Mouse (Mus musculus): Measurements from ENCODE around the gene Olfr1502.
"Not testable (repeated sequence)": the region's sequence is repeated elsewhere in the genome, so short reads cannot be mapped to it uniquely, and the experiment has no call there.

The Olfr1502 gene

DNA sequence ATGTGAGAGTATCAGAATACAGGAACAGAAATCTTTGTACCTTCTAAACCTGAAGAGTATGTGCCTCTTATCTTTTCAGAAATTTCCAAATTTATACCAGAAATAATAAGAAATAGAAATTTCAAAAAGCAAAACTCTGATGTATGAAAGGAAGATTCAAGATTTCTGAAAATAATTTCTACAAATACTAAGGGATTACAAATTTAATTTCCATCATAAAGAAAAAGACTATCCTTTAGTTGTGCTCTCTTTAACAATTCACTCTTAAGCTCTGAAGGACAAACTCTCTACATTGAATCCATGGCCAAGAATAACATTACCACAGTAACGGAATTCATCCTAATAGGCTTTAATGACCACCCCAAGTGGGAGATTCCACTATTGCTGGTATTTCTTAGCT lies at the start of gene Olfr1502:
TSS of gene Olfr1502 (plus strand) at position 301 of the 400 bp plus-strand sequence.
- DNase-seq (ENCODE audit: low spot score in 2 of 2) = no peak

DNA sequence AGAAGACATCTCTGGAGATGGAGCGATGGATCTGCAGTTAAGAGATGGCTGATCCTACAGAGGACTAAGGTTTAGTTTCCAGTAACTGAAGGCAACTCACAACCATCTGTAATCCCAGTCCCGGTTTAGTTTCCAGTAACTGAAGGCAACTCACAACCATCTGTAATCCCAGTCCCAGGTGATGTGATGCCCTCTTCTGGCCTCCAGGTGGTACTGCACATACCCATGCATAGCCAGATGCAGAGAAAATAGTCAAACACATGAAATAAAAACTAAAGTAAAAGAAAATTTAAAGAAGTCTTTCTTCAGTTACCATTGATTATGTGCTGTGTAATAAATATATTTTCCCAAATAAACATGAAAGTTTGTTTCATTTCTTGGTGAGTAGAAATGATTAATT lies 48.8 kb upstream of the Olfr1502 start:
- DNase-seq (ENCODE audit: low spot score in 2 of 2) = no peak

DNA sequence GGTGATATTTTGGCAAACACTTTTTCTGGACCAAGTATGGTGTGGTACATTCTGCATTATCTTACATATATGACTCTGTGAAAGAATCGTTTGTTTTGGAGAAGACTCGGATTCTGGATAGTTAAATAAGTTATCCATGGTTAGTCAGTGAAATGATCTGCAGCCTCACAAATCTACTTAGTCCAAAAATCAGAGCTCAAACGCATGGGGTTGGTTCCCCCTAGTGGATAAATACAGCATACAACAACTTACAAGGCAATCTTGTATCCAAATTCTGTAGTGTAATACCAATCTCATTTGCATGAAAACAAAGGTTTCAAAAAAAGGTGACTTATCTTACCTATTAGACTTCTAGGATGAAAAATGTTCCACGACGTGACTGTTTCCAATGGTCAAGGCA lies 42.8 kb upstream of the Olfr1502 start:
- no peak for DNase-seq (ENCODE audit: low spot score in 2 of 2)

DNA sequence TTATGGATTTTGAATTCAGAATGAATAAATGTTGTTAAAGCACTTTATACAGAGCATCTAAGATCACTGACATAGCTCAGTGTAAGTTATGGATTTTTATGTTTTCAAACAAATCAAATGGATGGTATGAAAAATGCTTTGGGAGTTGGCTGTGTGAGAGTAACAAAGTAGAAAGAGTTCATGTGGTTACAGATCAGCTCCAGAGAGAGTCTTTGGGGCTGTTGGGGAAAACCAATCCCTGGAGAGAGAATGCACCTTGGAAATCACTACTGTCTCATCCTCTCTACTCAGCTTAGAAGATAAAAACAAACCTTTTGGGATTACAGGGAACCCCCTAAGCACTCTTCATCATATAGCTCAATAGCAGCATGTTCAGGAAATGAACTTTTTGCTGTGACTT lies 42.2 kb upstream of the Olfr1502 start, which contains the start of gene Olfr1499:
TSS of gene Olfr1499 (minus strand) at position 101 of the 400 bp plus-strand sequence.
- DNase-seq (ENCODE audit: low spot score in 2 of 2) = no peak

DNA sequence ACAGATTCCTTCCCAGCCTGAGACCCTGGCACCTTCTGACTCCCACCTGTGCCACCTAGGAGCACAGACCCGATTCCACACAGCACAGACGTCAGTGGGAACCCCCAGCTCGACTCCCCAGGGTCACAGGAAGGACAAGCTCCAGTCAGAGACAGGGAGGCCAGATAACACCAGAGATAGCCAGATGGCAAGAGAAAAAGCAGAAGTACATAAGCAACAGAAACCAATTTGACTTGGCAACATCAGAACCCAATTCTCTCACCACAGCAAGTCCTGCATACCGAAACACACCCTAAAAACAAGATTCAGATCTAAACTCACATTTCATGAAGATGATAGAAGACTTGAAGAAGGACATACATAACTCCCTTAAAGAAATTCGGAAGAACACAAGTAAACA lies 40.7 kb upstream of the Olfr1502 start:
- DNase-seq (ENCODE audit: low spot score in 2 of 2) = no peak

DNA sequence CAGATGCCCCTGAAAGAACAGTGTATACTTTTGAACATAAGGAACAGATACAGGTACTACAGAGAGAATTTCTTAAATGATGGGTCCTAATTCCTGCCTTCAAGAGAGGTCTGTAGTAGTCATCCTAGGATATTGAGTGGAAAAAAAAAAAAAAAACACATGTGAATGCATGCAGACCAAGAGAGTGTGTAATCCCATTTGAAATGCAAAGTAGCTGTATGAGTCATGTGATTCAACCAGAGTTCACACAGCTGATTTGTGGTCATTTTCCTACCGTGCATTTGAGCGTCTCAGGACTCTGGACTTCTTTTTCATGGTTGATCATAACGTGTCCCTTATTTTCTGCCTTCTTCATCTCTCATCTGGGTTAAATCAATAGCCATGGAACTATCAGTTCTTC lies 33.1 kb upstream of the Olfr1502 start:
- DNase-seq (ENCODE audit: low spot score in 2 of 2) = no peak

DNA sequence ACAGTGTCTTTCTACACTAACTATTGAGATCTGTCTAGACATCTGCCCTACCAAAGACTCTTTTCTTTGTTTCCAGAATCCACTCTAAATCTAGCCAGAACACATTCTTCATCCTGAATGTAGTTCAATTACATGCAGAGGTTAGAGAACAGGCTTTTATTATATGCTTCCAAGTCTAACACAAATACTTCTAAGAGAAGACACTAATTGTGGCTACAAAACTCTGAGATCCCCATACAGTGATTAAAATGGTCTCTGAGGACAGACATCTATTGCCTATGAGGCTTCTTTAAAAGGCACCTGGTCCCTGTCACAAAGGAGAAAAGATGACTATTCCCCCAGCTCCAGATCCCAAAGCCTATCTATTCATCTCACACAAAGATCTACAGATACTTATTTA lies 31.2 kb upstream of the Olfr1502 start, which contains the start of gene Olfr1500:
TSS of gene Olfr1500 (minus strand) at position 101 of the 400 bp plus-strand sequence.
- DNase-seq (ENCODE audit: low spot score in 2 of 2) = no peak

DNA sequence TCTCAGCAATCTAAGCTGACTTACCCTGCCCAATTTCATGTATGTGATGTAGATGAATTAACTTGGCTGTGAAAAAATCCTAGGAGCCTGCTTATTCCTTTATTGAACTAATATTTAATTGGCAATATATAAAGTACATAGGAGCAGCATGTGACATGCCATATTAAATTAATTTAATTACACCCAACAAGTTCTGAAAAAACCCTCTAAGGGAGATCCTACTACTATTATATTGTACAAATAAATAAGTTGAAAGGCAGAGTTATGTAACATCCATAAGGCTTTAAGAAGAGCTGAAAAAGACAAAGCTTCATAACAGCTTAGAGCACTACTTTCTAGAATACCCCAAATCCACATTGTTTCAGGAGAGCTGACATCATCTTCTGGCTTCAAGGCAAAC lies 11.0 kb upstream of the Olfr1502 start, which contains the start of gene Olfr1501:
TSS of gene Olfr1501 (minus strand) at position 101 of the 400 bp plus-strand sequence.
- not testable (repeated sequence) for DNase-seq (ENCODE audit: low spot score in 2 of 2)

DNA sequence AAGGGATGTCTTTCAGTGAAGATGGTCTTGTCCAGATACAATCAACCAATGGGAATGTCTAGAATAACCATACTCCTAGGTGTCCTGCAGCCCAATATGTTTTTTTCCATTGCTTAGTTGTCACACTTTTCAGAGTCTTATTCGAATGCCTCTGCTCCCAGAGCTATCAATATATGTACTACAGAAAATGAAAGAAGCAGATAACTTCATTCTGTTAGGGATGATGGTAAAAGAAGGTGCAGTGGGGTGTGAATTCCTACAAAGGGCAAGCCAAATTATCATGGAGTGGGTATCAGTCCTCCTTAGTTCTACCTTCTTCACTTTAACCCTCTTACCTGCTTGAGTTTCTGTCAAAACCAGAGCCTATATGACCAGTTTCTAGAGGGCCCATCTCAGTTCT lies 36.2 kb downstream of the Olfr1502 start, which contains the start of gene Olfr1504:
TSS of gene Olfr1504 (minus strand) at position 101 of the 400 bp plus-strand sequence.
- no peak for DNase-seq (ENCODE audit: low spot score in 2 of 2)
